Mouse (Mus musculus) megakaryocyte, embryonic 14.5 days (primary cell): ENCODE results near the gene Lhcgr.

Experiments
- FLI1 ChIP-seq: IDR thresholded peaks from 2 replicates; pipeline ENCODE4 v1.6.1; 2012; ENCODE audit warnings: low read length, inconsistent platforms, mixed read lengths
- GATA1 ChIP-seq: IDR thresholded peaks from 3 replicates; pipeline ENCODE4 v1.6.1; 2012; ENCODE audit warnings: mixed read lengths, low read length, inconsistent platforms, borderline replicate concordance

DNA sequence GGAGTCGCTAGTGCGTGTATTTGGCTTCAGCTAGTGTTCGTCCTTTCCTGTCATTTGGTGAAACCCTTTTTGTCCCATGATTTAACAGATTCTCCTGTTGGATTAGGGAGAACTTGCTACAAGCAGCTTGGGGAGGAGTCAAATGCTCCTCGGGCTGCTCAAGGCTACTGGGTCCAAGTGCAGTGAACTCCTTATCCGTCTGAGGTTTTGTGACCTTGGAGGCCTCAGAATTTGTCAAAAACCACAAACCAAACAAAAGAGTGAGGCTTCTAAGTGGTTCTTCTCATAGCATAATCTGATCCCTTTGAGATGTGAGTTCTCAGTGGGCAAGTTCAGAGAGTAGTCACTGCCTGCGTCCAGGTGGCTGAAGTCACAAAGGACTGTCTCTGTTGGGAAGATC is 36.0 kb downstream of the Lhcgr start:
- TF ChIP-seq GATA1 (no peak), FLI1 (no peak)
